Mouse (Mus musculus): ENCODE measurements around the gene Tmem243.

DNA sequence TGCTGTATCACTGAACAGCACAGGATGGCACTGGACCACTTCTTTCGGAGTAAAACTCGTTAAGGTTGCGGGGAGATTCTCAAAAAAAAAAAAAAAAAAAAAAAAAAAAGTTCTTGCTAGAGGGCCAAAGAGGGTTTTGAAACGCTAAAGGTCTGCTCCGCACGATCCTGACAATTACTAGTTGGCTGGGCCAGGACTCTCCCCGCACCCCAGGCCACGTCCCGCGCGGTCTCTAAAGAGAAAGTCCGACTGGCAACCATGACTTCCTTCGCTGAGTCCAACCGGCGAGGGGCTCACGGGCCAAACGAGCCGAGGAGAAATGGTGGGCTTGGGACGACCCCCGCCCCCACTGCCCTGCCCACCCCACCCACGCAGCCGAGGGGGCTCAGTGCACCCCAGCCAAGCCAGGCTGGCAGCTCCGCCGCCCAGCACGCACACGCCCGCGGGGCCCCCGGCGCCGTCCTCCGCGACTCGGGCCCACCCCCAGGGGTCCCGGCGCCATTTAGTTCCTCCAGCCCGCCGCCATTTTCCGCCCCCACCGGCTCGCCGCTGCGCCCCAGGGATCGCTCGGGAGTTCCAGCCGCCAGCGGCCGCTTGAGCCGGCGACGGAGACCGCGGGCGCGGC is 60.5 kb downstream of the Tmem243 start:
- TF ChIP-seq CTCF (IDR thresholded peaks at IDR 0.05; ENCODE audit: control insufficient read depth, insufficient read depth, low read length) (no peak), POLR2A (IDR thresholded peaks at IDR 0.05; ENCODE audit: borderline replicate concordance, control insufficient read depth, low read depth, low read length) (no peak)

All from bone marrow, adult 2 months (tissue).